Mouse (Mus musculus) liver, embryonic 16.5 days (tissue): ENCODE results near the gene Rasip1. TPM values are rescaled to one million over a fixed set of nuclear protein-coding genes. Genes with fewer than 3 reads are reported as not detected.

Experiments
- ATAC-seq: fragments of 200-750 bp; cut with Nextera tagmentation; 2 replicates; pipeline ENCODE4 v1.8.0; 2017; ENCODE audit warnings: low read depth, mild to moderate bottlenecking, moderate number of reproducible peaks, moderate library complexity
- H3K27ac ChIP-seq: fragments of 300-500 bp; sonication (generic); 2 replicates; pipeline ENCODE4 v1.5.1; 2014; ENCODE audit warnings: mild to moderate bottlenecking, low read length
- H3K27me3 ChIP-seq: fragments of 300-500 bp; sonication (generic); 2 replicates; pipeline ENCODE4 v1.6.1; 2014; ENCODE audit warnings: low read depth, low read length, mixed read lengths; ENCODE audit not compliant: control insufficient read depth, insufficient read depth
- H3K36me3 ChIP-seq: fragments of 300-500 bp; sonication (generic); 2 replicates; pipeline ENCODE4 v1.6.1; 2014; ENCODE audit warnings: mild to moderate bottlenecking; ENCODE audit not compliant: control insufficient read depth, insufficient read depth
- H3K4me1 ChIP-seq: fragments of 300-500 bp; sonication (generic); 2 replicates; pipeline ENCODE4 v1.6.1; 2014; ENCODE audit warnings: low read depth, low read length, mixed read lengths; ENCODE audit not compliant: control insufficient read depth
- H3K4me2 ChIP-seq: fragments of 300-500 bp; sonication (generic); 2 replicates; pipeline ENCODE4 v1.6.1; 2014; ENCODE audit warnings: low read depth, low read length, mixed read lengths
- H3K4me3 ChIP-seq: fragments of 300-500 bp; sonication (generic); 2 replicates; pipeline ENCODE4 v1.5.1; 2014; ENCODE audit warnings: low read depth, mild to moderate bottlenecking, low read length
- H3K9ac ChIP-seq: fragments of 300-500 bp; sonication (generic); 2 replicates; pipeline ENCODE4 v1.6.1; 2014; ENCODE audit warnings: low read depth, low read length
- H3K9me3 ChIP-seq: fragments of 300-500 bp; sonication (generic); replicated peaks from 2 replicates; pipeline ENCODE4 v1.6.1; 2016; ENCODE audit warnings: low read length; ENCODE audit not compliant: control insufficient read depth
- WGBS: fragments of 180-500 bp; shearing (Covaris S2); extraction: QIAGEN DNeasy Blood & Tissue Kit; methylation state at CpG from one replicate; pipeline ENCODE4 v1.1.7; 2014; ENCODE audit not compliant: insufficient replicate concordance; 5-methylcytosine and 5-hydroxymethylcytosine counted together
- polyA plus RNA-seq: library from polyadenylated mRNA; unstranded; fragments of >200 nt; fragmentation: Nextera tagmentation; extraction: Ambion mirVana; gene quantifications from 2 replicates; pipeline ENCODE4 v1.2.1, GENCODE M21; 2015

Rasip1 gene
- polyA plus RNA-seq, 1 experiment from 2014 or later, result 1.8 TPM

DNA sequence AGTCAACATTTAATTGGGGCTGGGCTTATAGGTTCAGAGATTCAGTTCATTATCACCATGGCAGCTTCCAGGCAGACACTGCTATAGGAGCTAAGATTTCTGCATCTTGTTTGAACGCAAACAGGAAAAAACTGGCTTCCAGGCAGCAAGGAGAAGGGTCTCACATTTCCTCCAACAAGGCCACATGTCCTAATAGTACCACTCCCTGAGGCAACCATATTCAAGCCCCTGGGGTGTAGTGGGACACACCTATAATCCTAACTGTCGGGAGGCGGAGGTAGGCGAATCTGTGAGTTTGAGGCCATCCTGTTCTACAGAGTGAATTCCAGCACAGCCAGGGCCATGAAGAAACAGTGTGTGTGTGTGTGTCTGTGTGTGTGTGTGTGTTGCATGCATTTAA, 32.1 kb upstream of the Rasip1 start:
- Histone ChIP-seq H3K27ac (no peak overlapping the region), H3K9me3 (no peaks in the 10 kb centered on the region), H3K4me3 (no peak overlapping the region), H3K27me3 (no peaks in the 10 kb centered on the region), H3K36me3 (no peaks in the 10 kb centered on the region), H3K4me1 (peaks cover 2% of the 10 kb centered on the region), H3K9ac (no peak overlapping the region), H3K4me2 (no peak overlapping the region)
- ATAC-seq, result no peak
- WGBS, result 63% methylated on average over 4 of the region's 4 CpGs

DNA sequence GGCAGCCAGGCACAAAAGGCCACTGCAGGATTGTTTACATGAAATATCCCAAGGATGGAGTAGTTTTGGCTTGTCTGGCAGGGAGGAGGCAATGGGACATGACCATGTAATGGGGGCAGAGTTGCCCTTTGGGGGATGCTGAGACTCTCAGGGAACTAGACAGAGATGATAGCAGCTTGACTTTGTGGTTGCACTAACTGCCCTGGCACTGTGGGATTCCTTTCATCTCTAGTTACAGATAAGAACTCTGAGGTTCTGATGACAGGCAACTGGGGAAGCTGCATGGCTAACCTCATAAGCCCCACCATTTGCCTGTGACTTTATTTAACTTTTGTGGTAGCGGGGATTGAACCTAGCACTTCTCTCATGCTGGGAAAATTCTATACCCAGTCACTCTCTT, 31.2 kb upstream of the Rasip1 start:
- Histone ChIP-seq H3K9ac (no peak overlapping the region), H3K36me3 (no peaks in the 10 kb centered on the region), H3K4me1 (peaks cover 2% of the 10 kb centered on the region), H3K27me3 (no peaks in the 10 kb centered on the region), H3K4me2 (no peak overlapping the region), H3K27ac (no peak overlapping the region), H3K4me3 (no peak overlapping the region), H3K9me3 (no peaks in the 10 kb centered on the region)
- no peak for ATAC-seq
- 43% methylated on average over 1 of the region's 1 CpGs for WGBS

DNA sequence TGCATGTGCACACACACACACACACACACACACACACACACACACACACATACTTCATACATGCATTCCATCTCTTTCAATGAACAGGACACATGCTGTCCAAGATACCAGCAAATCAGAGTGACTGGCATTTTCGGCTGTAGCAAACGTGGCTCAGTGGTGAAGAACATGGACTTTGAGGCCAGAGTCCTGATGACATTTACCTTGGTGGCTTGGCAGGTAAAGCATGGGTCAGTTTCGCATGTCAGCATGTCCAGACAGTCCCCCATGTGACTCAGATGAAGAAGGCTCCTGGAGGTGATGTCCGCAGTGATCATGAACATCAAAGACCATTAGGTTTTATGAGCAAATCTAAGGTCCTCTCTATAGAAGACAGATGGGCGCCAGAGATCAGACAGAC, 30.3 kb upstream of the Rasip1 start:
- Histone ChIP-seq H3K36me3 (no peaks in the 10 kb centered on the region), H3K9me3 (no peaks in the 10 kb centered on the region), H3K27me3 (no peaks in the 10 kb centered on the region), H3K4me3 (no peak overlapping the region), H3K9ac (no peak overlapping the region), H3K4me2 (no peak overlapping the region), H3K27ac (no peak overlapping the region), H3K4me1 (peaks cover 2% of the 10 kb centered on the region)
- ATAC-seq, result no peak
- WGBS, result 55% methylated on average over 5 of the region's 5 CpGs

DNA sequence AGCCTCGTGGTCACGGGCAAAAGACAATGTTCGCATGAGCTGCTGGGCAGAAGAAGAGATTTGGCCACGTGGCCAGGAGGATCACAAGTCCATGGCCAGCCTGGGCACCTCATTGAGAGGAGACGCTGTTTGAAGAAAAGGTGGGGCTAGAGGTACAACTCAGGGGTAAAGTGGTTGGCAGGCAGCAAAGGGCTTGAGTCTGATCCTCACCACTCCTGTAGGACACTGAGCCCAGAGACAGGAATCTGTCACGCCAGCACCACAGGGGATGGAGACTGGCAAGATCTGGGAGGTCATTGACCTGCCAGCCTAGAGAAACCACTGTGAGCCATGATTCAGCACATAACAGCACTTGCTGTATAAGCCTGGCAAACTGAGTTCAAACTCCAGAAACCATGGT, 29.8 kb upstream of the Rasip1 start:
- no peaks in the 10 kb centered on the region for H3K27me3 ChIP-seq
- no peaks in the 10 kb centered on the region for H3K36me3 ChIP-seq
- H3K9me3 ChIP-seq, result no peaks in the 10 kb centered on the region
- no peak overlapping the region for H3K27ac ChIP-seq
- no peak overlapping the region for H3K4me3 ChIP-seq
- H3K4me1 ChIP-seq, result no peaks in the 10 kb centered on the region; the same call in none of the 2 replicates
- WGBS, result 70% methylated on average over 6 of the region's 6 CpGs
- no peak overlapping the region for H3K4me2 ChIP-seq
- no peak for ATAC-seq
- no peak overlapping the region for H3K9ac ChIP-seq

DNA sequence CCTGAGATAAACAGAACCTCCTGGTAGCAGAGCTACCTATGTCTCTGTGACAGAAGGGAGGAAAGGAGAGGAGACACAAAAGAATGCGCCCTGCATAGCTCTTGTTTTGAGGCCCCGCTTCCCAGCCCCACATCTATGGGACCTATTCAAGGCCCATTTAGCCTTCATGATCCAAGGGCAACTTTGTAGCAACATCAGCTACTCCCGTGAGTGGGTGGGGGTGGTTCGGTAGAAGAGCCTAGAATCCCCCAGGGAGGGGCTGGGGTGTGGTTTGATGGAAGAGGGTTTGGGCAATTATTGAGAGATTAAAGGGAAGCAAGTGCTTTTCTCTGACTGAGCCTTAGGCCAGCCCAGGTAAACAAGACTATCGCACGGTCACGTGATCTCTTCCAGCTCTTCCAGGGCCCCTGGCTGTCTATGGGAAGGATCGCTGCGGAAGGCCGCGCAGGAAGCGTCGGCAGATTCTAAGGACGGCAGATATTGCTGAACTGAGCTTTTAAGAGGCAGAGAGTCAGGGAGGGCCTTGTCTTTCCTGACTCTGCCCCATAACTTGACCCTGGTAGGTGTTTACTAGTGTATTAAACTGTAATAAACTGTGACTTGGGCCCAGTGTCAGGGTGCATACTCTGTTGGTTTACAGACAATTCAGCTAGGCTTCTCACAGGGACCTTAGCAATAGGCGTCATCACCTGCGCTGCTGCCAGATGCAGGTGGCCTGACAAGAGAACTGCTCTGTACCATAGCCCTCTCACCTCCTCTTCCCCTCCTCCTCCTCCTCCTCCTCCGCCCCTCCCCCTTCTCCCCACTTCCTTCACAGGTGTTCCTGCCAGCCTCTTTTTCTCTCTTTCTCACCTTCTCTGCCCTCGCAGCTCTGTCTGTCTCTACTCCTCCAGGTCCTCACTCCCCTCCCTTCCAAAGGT, 28.1 kb upstream of the Rasip1 start:
- no peaks in the 10 kb centered on the region for H3K27me3 ChIP-seq
- no peak overlapping the region for H3K4me2 ChIP-seq
- H3K9ac ChIP-seq, result no peak overlapping the region
- WGBS, result 57% methylated on average over 18 of the region's 18 CpGs
- H3K4me3 ChIP-seq, result no peak overlapping the region
- H3K27ac ChIP-seq, result no peak overlapping the region
- H3K36me3 ChIP-seq, result no peaks in the 10 kb centered on the region
- H3K4me1 ChIP-seq, result no peaks in the 10 kb centered on the region; the same call in none of the 2 replicates
- no peaks in the 10 kb centered on the region for H3K9me3 ChIP-seq
- no peak for ATAC-seq

DNA sequence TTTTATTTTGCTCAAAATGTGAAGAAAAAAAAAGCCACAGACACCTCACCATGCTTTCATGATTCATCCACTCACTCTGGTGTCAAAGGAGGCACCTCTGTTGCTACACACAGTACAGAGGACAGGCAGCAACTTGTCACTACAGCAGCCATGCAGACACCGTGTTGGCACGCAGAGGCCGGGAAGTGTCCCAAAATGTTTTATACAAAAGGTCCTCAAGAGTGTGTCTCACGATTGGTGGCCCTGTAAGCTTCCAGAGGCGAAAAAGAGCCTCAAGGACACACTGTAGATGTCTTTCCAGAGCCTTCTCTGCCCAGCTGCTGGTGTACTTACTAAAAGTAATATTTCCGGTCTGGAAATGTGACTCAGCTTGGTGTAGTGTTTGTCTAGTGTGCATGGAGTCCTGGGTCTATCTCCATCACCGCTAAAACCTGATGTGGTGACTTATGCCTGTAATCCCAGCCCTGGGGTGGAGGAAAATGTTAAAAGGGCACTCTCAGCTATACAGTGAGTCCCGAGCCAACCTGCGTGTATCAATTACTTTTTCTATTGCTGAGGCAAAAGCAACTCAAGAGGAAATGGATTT, 21.5 kb upstream of the Rasip1 start:
- Histone ChIP-seq H3K36me3 (no peaks in the 10 kb centered on the region), H3K9ac (no peak overlapping the region), H3K4me1 (no peaks in the 10 kb centered on the region), H3K4me2 (no peak overlapping the region), H3K27me3 (no peaks in the 10 kb centered on the region), H3K4me3 (no peak overlapping the region), H3K9me3 (no peaks in the 10 kb centered on the region), H3K27ac (no peak overlapping the region)
- WGBS, result 56% methylated on average over 9 of the region's 9 CpGs
- ATAC-seq, result no peak

DNA sequence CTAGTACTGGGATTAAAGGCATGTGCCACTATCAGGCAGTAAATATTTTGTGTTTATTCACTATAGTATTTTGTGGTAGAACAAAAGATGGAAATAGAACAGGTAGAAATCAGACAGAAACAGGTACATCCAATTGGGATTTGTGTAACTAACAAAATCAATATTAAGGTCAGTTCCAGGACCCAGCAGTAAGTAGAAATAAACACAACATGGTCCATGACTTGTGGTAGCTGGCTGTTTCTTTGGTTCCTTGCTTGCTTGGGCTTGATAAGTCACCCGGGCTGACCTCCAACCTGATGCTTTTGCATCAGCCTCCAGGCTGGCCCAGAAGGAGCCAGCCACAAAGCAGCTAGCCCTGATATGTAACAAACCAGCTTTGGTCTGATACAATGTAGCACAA, 17.8 kb upstream of the Rasip1 start:
- Histone ChIP-seq H3K27ac (no peak overlapping the region), H3K4me1 (no peaks in the 10 kb centered on the region; the same call in 1 of the 2 replicates), H3K9ac (no peak overlapping the region), H3K9me3 (no peaks in the 10 kb centered on the region), H3K4me3 (no peak overlapping the region), H3K27me3 (no peaks in the 10 kb centered on the region), H3K4me2 (no peak overlapping the region), H3K36me3 (no peaks in the 10 kb centered on the region)
- 31% methylated on average over 1 of the region's 1 CpGs for WGBS
- no peak for ATAC-seq

DNA sequence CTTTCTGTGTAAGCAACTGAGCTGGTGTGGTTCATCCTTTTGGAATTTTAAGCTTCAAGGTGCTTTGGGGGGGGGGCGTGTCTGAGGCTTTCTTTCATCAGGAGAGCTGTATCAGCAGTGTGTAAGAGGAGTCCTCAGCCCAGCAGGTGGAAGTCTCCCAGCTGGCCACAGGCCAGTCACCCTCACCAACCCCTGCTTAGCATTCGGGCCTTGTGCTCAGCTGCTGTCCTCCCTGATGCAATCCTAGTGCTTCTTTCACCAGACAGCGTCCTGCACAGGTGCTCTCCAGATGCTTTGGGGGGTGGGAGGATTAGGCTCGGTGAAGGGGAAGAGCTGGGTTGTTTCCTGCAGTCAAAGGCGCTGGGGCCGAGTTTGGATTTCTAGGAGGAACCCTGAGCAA, 11.0 kb upstream of the Rasip1 start:
- 32% methylated on average over 6 of the region's 6 CpGs for WGBS
- Histone ChIP-seq H3K9me3 (no peaks in the 10 kb centered on the region), H3K27me3 (peaks cover 33% of the 10 kb centered on the region), H3K36me3 (no peaks in the 10 kb centered on the region), H3K4me2 (no peak overlapping the region), H3K4me3 (no peak overlapping the region), H3K4me1 (no peaks in the 10 kb centered on the region), H3K27ac (no peak overlapping the region), H3K9ac (no peak overlapping the region)
- no peak for ATAC-seq

DNA sequence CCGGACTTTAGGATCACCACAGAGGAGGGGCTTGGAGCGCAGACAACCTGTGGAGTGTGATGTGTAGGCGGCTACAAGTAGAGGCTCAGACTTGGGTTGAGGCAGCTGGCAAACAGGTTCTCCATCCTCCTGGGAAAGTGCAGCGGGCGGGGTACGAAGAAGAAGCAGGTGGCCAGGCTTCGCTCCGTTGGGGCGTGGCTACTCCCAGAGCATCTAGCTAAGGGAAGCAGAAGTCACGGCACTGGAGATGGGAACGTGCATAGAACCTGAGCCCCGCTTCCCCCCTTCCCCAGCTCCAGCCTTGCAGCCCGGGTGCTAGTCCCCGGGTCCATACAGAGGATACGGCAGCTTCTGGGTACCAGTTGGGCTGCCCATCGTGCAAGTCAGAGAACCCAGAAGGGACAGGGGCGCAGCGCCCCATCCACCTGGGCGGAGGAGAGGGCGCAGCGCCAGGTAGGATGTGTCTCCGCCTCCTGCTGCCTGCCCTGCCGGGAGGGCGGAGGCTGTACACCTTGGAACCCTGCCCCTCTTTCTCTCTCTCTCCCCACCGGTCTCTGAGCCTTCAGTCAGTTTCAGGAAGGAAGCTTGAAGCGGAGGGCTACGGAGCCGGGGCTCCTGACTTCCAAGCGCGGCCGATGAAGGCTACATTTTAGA, 10.1 kb upstream of the Rasip1 start, which contains the start of gene Fut1:
TSS of gene Fut1 (plus strand) at position 248 of the 654 bp plus-strand sequence.
- Histone ChIP-seq H3K36me3 (no peaks in the 10 kb centered on the region), H3K27ac (no peak within 1 kb of the TSS), H3K4me1 (no peaks in the 10 kb centered on the region), H3K9ac (no peak within 1 kb of the TSS), H3K4me3 (no peak within 1 kb of the TSS), H3K27me3 (peaks cover 33% of the 10 kb centered on the region), H3K4me2 (no peak within 1 kb of the TSS), H3K9me3 (no peaks in the 10 kb centered on the region)
- 13% methylated on average over 30 of the region's 31 CpGs for WGBS
- ATAC-seq, result no peak
